Mouse (Mus musculus) gonadal fat pad, adult 2 months (tissue): ENCODE results near the gene Sgcd. TPM values are rescaled to one million over a fixed set of nuclear protein-coding genes. Genes with fewer than 3 reads are reported as not detected.

ENCODE experiments used
- DNase-seq: peaks from one replicate; pipeline ENCODE4 v3.0.0-alpha.2; 2012; ENCODE audit warnings: low read depth
- polyA plus RNA-seq: library from polyadenylated mRNA; depleted of rRNA; stranded (reverse); fragments of >200 nt; gene quantifications from 2 replicates; pipeline ENCODE4 v1.2.3, GENCODE M21; 2012

The Sgcd gene
- polyA plus RNA-seq, 1 experiment = 10.4 TPM

DNA sequence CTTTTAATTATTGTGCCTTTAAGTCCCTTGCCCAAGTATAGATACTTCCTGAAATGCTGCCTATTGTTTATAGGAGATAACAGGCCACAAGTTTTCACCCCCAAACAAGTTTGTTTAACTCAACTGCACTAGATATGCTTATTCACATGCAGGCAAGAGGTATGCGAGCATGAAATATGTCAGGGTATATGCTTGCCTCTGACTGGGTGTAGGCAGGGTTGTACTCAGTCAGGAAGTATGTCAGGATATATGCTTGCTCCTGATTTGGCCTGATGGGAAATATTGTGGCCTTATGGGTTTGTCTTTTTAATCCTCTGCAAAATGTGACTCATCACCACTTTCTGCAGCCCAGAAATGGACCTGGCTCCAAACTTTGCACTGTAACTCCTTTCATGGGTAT, 694.0 kb downstream of the Sgcd start:
- no peak for DNase-seq

DNA sequence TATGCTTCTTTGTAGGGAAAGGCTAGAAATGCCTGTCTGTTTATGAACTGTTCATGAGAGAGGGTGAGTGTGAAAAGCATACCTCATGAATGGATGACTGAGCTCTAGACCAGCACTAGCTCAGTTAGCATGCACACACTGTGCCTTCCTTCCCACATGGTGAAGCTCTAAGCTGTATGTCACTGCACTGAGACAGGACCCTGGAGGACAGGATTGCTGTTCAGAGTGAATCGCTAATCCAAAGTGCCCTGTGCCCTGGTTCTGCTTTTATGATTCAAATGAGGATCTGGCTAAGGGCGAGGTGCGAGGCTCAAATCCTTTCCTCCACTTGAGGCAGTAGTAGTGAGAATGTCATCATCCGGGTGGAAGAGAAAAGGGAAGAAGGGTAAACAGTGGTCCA, 712.2 kb downstream of the Sgcd start:
- DNase-seq = no peak

DNA sequence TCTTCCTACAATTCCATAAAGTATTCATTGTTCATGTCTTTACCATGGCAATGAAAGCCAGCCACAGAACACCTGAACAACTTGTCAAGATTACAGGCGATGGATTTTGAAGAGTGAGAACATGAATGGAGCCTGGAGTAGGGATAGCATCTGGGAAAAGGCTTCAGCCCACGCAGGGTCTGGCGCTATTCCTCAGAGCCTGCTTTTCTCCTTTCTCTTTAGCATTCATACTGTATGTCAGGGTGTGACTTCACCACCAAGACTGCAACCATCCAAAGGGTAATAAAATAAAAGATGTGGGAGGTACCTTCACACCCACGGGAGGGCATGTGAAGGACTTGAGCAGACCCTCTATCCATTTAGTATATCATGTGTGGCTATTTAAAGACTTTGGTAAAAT, 720.2 kb downstream of the Sgcd start:
- no peak for DNase-seq

DNA sequence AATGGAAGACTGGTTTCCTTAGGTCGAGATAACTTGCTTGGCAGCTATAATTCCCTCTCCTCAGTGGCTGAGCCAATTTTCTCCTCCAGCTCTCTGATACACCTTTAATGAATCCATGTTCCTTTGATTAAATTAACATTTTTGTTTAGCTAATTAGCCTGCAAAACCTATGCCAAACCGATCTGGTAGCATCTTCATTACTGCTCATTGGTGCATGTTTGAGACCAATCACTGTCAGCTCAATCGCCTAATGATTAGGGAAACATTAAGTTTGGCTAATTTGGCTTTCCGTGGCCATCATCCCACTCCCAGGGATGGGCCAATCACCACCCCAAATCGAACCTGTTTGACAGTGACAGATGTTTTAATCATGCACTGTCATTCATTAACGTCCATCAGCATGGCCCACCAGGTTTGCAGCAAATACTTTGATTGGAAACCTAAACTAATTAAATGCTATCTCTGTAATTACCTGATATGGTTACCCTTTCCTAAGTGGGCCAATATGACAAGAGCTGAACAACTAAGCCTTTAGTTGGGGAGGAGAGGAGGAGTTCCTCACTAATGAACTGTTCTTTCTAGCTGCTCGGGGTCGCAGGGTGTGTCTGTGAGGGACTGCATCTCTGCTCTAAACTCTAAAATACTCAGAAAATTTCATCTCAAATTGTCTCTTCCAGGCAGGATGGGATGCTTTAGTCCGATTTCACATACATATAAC, 724.3 kb downstream of the Sgcd start:
- no peak for DNase-seq

DNA sequence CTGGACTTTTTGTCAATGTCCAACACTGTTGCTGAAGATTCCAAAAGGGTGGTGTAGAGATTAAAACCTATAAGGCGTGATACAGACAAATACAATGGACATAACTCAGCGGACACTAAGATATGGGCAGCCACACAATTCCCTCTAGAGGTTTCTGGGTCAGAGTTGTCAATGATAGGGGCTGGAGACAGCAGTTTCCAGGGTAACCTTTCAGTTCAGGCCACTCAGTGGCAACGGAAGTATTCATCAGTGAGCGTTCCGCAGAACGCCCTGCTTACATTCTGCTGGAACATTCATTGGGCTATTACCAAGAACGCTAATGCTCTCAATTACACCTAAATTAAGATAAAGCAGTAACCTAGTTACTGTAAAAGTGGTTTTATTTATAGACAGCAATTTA, 738.5 kb downstream of the Sgcd start:
- DNase-seq = no peak

DNA sequence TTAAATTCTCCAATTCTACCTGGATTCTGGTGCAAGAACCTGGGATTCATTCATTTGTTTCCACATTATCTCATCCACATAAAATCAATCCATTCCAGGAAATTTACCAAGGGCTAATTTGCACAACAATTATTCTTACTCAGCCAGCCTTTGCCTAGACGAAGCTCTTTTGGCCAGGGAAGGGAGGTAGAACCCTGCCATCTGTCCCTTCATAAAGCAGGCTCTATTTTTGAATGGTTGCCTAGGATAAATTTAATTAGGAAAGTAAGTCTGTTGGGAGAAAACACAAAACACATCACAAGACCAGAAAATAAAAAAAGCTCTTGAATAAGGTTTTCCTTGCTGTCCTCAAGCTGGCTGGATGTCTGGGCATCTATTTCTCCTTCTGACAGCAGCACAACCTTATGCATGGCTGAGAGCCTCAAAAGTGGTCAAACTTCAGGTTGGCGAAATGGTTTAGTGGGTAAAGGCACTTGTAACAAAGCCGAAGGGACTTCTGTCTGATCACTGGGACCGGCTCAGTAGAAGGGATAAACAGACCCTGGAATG, 740.4 kb downstream of the Sgcd start:
- DNase-seq = no peak

DNA sequence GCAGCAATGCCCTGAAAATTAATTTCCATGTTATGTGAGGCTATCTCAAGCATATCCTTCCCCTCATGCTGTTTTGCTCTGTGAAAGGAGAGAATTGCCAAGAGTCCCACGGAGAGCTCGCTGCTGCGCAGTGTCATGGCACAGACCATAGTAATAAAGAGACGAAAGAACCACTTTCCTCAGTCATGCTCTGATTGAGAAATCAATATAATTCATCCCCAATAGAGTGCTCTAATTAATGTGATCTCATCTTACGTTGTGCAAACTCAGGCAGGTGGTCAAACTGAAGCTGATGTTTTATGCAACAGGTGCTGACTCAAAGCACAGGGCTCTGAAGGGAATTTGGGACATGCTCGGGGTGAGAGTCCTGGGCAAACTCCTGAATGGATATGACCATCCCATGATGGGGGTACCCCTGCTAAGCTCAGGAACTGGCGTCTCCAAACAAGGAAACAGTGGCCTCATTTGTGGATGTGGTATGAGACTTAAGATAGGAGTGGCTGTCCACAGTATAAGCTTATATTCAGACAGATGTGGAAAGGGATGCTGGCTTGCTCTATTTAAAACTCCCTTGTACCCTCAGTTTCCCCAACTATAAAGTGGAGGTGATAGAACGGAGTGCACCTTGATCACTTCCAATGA, 740.9 kb downstream of the Sgcd start:
- no peak for DNase-seq

DNA sequence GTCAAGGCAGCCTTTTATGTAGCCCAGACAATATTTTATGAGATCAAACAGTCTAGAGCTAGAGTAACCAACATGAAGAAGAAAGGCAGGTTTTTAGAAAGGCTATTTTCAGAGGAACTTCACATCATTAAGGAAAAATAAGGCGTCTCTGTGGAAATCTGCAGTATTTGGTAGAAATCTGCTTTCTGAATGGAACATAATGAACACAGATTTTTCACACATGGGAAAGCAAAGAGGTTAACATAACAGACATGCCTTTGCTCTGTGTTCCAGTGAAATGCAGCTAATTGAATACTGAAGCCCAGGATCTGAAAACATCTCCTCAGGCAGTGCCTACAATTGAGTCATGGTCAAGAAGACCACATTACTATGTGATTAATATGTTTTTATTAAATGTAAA, 746.4 kb downstream of the Sgcd start:
- DNase-seq = no peak

DNA sequence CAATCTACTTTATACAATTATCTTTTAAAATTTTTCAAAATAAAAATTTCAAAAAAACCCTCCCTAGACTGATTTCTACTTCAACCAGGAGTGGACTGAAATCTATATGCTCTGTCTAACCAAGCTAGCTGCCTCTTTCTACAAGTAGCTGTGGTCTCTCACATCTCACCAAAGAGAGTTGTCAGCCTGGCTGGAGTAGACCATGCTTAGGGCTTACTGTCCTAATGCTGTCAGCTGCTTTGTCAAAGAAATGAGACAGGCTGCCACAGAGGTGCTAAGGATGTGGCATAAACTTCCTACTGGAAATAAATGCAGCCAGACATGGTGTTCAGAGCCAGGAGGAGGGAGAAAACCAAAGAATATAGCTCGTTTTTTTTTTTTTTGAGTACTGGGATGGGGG, 760.5 kb downstream of the Sgcd start:
- DNase-seq = no peak

DNA sequence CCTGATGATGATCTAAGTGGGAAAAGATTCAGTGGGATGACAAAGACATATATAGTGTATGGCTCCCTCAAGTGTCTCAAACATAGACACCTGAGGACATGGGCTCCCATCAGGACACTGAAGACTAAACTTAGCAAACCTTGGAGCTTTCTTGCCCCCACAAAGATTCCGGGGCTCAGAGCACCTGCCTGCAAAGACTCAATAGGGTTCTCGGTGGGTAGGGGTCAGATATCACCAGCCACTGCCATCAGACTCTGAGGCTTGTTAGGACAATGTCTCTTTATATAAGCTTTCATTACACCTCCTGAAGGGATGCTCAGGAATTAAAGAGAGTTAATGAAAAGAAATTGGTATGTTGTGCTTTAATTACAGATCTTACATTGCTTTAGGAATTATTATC, 764.6 kb downstream of the Sgcd start:
- DNase-seq = no peak

DNA sequence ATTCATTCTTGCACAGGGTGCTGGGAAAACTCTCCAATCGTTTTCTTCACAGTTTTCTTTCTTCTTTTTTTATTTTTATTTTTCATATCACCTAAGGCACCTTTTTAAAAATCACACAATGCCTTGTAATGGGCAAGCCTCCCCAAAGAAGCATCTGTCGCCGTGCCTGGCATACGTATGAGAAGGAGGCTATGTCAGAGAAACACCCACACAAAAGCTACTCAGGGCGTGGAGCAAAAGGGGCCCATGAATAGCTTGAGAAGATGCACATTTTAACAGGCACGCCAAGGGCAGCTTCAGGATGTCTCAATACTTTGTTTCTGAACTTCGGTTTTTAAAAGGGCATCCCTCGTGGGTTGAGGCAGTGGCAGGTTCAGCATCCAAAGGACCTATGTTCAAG, 777.2 kb downstream of the Sgcd start:
- DNase-seq = no peak

DNA sequence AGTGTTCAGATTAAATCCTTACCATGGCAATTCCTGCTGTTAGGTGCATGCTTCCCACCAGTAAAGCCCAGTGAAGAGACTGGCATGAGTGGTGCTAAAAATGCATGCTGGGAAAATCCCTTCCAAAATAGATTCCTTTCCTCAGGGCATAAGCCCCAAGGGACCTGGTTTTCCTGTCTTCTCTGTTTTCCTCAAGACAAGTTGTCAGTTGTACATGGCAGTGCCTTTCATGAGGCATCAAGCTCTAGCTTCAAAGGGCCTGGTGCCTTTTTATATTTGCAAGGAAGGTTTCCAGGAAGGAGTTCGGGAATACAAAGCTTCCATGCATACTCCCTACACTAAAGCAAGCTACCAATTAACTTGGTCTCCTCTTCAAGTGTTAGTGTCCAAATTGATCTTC, 782.3 kb downstream of the Sgcd start:
- no peak for DNase-seq

DNA sequence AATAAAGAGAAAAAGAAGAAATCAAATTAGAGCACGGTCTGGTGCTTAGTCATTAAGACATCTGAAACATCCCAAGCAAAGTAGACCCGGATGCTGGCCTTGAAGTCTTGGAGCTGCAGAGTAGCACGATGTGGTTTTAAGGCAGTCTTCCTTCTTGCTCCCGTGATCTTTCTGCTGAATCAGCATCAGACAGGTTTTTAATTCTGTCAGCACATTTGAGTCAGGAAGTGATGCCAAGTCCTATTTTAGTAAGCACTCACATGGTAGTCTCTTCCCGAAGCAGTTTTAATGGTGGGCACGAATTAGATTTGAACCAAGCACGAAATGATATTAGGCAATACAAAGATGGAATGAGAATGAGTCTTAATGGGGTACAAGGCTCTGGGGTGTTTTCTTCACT, 789.7 kb downstream of the Sgcd start:
- no peak for DNase-seq

DNA sequence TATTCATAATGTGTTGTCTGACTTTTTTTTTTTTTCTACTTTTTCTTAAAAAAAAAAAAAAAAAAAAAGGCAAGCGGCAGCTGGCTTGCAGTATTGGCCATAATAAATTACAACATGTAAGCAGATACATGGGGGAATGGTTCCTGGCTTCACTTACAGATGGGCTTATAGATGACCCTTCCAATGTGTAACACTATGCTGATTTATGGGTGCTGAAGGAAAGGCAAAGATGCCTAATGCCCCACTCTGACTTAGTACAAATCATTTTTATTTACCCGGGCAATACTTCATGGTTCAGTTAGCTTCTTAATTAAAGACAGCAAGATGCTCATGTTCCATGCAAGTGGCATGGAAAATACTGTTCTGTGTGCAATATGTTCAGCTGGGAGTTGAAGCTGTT, 800.2 kb downstream of the Sgcd start:
- no peak for DNase-seq

DNA sequence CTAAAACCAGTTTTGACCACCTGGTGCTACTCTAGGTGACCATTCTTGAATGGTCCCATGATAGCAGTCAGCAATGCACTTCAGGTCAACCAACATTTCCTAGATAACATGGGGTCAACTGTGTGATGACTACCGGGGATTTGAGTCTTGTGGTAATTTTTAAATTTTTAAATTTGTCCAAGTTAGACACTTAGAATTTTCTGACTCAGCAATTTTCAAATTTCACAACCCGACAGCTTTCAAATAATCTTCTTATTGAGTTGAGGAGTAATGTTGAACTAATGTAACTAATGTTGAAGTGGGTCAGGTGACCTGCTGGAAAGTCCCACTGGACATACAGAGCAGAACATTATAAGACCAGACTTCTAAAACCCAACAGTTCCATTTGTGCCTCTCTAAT, 813.8 kb downstream of the Sgcd start:
- DNase-seq = no peak

DNA sequence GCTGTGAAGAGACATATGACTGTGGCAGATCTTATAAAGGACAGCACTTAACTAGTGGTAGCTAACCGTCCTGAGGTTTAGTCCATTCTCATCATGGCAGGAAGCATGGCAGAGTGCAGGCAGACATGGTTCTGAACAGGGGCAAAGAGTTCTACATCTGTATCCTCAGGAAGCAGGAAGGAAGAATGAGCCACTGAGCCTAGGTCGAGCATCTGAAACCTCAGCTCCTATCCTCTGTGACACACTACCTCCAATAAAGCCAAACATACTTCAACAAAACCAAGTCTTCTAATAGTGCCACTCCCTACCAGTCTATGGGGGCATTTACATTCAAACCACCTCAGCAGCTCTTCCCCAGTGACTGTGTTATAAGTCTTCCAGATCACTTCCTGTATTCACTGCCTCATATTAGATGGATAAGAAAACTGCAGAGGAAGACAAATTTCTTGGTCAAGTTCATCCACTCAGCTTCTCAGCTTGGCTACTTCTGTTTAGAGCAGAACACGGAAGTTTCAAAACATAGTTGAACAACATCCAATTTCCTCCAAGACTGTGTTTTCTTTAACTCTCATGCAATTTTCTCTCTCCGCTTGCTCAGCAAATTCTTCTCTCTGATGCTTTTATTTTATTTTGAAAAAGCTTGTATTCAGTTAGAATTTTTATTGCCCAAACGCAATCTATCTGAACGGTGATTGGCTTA, 817.7 kb downstream of the Sgcd start:
- no peak for DNase-seq

DNA sequence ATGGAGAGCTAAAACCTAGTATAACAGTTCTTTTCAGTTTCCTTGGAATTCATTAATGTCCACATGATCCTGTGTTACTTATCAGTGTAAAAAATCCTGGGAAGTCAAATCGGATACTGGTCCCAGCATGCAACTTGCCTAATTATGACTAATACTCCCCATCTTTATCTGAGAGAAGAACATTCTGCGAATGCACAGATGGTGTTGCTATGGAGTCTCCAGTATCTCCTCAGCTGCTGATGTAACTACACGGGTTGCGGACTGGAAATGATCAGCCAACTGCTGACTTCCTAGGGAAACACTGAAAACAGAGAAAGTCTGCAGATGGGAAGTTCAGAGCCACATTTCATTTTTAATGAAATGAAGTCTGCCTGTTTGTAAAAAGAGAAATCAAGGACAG, 821.4 kb downstream of the Sgcd start:
- no peak for DNase-seq

DNA sequence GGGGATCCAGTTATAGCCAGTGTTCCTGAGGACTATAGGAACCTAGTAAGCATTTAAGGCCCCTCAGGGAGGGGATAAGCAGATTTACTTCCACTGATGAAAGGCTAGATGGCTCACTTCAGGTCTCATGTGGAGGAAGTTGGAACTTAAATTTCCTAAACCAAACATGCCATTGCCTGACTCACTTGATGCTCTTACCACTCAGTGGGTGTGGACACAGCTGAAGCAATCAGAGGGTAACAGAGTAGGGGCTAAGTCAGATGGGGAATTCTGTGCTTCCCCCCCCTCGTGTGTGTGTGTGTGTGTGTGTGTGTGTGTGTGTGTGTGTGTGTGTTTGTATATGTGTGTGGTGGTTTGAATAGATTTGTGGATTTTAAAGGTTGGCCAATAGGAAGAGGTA, 830.7 kb downstream of the Sgcd start:
- no peak for DNase-seq

DNA sequence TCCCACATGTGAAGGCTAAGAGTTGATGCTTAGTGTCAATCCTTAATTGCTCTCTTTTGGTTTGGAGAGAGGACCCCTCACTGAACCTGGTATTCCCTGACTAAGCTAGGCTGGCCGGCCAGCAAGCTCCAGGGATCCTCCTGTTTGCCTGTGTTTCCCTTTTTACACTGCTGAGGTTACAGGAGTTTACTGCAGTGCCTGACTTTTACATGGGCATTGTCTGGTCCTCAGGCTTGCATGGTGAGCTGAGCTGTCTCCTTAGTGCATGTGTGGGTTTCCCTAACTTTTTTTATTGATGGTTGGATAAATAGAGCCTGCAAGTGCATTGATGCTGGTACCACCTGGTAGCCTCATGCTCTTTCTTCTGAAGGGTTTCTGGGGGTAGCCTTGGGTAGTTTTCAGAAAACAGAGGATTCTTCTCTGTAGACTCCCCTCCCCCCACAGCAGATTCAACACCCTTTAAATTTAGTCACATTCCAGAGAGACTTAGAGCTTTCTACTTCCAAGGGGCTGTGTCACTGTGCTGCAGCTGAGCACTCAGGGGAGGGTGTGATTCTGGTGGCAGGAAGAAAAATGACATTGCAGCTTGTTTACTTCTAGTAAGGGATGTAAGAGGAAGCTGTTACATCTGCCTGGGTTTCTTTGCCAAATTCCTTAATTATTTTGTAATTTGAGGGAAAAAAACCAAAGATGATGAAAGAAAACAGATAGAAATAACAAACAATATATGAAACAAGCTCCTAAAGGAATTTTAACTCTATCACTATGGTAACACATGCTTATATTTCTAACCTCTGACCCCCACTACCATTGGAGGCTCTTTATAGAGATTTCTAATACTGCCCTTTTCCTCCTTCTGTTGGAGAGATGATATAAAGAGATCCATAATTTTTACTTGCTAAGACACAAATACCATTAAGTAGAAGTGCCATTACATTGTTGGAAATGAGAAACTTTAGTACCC, 831.8 kb downstream of the Sgcd start:
- no peak for DNase-seq

DNA sequence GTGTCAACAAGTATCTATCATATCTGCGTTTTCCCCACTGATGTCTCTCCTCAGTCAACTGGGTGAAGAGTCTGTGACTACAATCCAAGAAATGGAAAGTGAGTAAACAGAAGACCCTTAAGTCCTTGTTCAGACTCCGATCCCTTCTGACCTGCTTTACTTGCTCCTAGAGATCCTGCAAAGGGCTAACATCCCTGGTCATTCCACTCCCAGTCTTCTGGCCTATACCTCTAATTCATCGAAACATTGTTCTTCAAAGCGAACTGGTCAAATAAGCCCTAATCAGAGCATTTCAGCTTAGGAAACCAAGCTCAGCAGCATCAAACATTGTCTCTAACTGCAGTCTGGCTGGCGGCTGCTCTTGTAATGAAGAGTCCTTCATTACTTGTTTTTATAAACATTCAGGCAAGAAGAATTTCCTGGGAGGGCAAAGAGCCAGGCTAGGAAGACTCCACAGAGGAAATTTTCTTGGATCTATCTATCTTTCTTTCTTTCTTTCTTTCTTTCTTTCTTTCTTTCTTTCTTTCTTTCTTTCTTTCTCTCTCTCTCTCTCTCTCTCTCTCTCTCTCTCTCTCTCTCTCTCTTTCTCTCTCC, 833.8 kb downstream of the Sgcd start:
- DNase-seq = no peak

DNA sequence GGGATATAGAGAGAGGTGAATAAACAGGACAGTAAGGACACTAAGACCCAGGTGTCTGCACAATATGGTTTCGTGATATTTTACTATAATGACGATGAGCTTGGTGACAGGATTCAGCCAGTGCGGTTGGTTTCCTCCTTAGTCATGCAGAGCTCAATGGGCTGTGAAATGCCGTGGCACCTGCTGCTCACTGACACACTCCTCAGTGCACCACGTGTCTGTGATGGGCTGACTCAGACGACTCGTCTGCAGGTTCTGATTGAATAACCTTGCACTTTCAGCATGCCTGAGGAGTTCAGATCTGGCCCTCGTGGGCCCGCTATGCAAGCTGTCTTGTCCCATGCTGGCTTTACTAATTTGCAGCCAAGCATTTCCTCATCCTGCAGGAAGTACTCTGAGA, 839.2 kb downstream of the Sgcd start:
- no peak for DNase-seq
